Mouse (Mus musculus) frontal cortex, adult (tissue): ENCODE results near the gene Steap3.

ENCODE experiments used
- ATAC-seq: cut with Nextera tagmentation; 2 replicates; pipeline ENCODE4 v1.9.2; 2017; ENCODE audit warnings: mild to moderate bottlenecking, moderate library complexity, mixed read lengths; ENCODE audit not compliant: low TSS enrichment

Steap3 gene

GRCm38 (mm10) chr1:120154232-120154631, 118.3 kb downstream of the Steap3 start:
- ATAC-seq: peak; percentile 69; the same call in 1 of the 2 replicates

GRCm38 (mm10) chr1:120146994-120147393, 125.5 kb downstream of the Steap3 start:
- ATAC-seq: peak; percentile 60

GRCm38 (mm10) chr1:120145527-120146216, 126.8 kb downstream of the Steap3 start:
- no peak for ATAC-seq

- peak; percentile 66 for ATAC-seq
Measured at GRCm38 (mm10) chr1:120142551-120142950, 130.0 kb downstream of the Steap3 start.
